Mouse (Mus musculus): ENCODE measurements at regions not wholly inside any gene's neighbourhood (a gene's known extent, or its start where the extent isn't known, plus 50 kb on each side); places are given as distances from the start of the nearest gene placed in this dataset.
A peak's percentile ranks its signal among the peaks of the same experiment; 100 is the strongest.

DNA sequence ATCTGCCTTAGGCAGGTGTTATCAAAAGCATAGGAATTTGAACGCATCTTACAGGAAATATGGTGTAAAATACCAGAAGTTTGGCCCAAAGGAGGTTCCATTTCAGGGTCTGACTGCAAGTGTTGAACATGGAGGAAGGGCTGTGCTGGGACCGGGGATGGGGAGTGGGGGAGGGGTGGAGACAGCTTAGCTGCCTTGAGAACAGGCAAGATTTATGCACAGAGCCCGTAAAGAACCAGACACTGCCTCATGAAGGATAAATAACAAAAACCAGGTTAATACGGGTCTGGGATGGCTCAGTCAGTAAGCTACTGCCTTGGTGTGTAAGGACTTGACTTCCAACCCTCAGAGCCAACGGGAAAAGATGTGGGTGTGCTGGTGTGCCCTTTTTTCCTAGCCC lies 91.1 kb downstream of the 3110018I06Rik start:
- no peak for DNase-seq (ENCODE audit: low spot score)
- Histone ChIP-seq H3K27ac (replicated peaks; ENCODE audit: low read depth, low read length) (no peak overlapping the region), H3K27me3 (ENCODE audit: control insufficient read depth, insufficient read depth, low read length) (no peaks in the 10 kb centered on the region), H3K9me3 (replicated peaks; ENCODE audit: control insufficient read depth, low read length) (no peaks in the 10 kb centered on the region), H3K4me3 (ENCODE audit: low read depth, low read length) (no peak overlapping the region), H3K36me3 (replicated peaks; ENCODE audit: control insufficient read depth, insufficient read depth, low read depth, low read length) (no peaks in the 10 kb centered on the region), H3K4me2 (ENCODE audit: low read depth, low read length) (no peak overlapping the region), H3K4me1 (ENCODE audit: control insufficient read depth, insufficient read depth, low read length) (no peaks in the 10 kb centered on the region), H3K9ac (replicated peaks; ENCODE audit: low read length) (no peak overlapping the region)
- 73% methylated on average over 5 of the region's 5 CpGs for WGBS
- ATAC-seq (replicated peaks; ENCODE audit: insufficient number of reproducible peaks, low FRiP score, low TSS enrichment, low read depth) = no peak

DNA sequence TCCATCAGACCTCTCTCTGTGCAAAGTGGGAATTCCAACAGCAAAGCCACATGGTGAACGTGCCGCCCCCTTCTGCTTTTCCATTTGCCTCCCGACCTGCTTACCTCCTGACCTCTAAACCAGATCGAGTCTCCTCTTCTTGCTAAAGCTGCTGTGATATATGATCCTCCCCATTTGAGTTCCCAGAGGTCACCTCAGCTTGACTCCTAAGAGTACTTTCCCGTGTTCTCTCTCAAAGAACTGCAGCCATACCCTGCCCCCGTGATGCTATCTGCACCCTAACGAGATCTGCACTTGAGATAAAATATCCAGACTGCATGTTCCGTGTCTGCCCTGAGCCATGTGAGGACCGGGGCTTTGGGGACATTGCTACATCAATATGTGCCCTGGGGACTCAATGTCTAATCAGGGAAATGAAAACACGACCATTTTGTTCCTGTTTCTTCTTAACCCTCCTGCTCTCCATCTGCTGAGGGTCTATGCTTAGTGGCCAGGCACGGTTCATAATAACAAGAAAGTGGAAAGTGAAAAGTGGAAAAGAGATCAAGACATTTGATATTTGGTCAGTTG lies 94.8 kb downstream of the 3110018I06Rik start:
- no peak overlapping the region for H3K4me3 ChIP-seq (ENCODE audit: low read depth, low read length)
- DNase-seq (ENCODE audit: low spot score) = peak; percentile 51
- H3K27ac ChIP-seq (replicated peaks; ENCODE audit: low read depth, low read length) = no peak overlapping the region
- no peaks in the 10 kb centered on the region for H3K4me1 ChIP-seq (ENCODE audit: control insufficient read depth, insufficient read depth, low read length)
- 13% methylated on average over 11 of the region's 11 CpGs for WGBS
- no peak overlapping the region for H3K9ac ChIP-seq (replicated peaks; ENCODE audit: low read length)
- H3K27me3 ChIP-seq (ENCODE audit: control insufficient read depth, insufficient read depth, low read length) = no peaks in the 10 kb centered on the region
- no peaks in the 10 kb centered on the region for H3K9me3 ChIP-seq (replicated peaks; ENCODE audit: control insufficient read depth, low read length)
- H3K36me3 ChIP-seq (replicated peaks; ENCODE audit: control insufficient read depth, insufficient read depth, low read depth, low read length) = no peaks in the 10 kb centered on the region
- H3K4me2 ChIP-seq (ENCODE audit: low read depth, low read length) = no peak overlapping the region
- ATAC-seq (replicated peaks; ENCODE audit: insufficient number of reproducible peaks, low FRiP score, low TSS enrichment, low read depth) = no peak

DNA sequence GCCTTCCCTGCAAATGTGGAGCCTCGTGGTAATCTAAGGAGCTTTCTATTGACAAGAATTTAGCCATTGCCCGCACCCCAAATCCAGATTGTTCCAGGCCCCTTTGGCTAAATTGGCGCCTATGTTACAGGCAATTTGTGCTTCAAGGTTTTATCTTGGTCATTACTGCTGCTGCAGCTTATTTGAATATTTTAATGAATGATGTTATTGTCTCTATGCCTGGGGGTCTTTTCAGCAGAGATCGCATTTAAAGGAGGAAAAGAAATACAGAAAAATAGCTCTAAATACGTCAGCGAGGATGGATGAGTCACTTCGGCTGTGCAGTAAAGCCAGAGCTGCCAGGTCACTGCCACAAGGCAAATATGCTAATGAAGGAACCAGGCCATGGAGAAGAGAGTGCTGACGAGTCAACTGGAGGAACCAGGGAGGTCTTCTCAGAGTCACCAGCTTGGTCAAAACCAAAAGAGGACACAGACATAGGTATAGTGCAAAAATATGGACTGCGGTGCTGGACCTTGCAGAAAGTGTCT lies 97.3 kb downstream of the 3110018I06Rik start:
- Histone ChIP-seq H3K9me3 (replicated peaks; ENCODE audit: control insufficient read depth, low read length) (no peaks in the 10 kb centered on the region), H3K4me1 (ENCODE audit: control insufficient read depth, insufficient read depth, low read length) (no peaks in the 10 kb centered on the region), H3K27ac (replicated peaks; ENCODE audit: low read depth, low read length) (no peak overlapping the region), H3K9ac (replicated peaks; ENCODE audit: low read length) (no peak overlapping the region), H3K4me2 (ENCODE audit: low read depth, low read length) (no peak overlapping the region), H3K4me3 (ENCODE audit: low read depth, low read length) (no peak overlapping the region), H3K36me3 (replicated peaks; ENCODE audit: control insufficient read depth, insufficient read depth, low read depth, low read length) (no peaks in the 10 kb centered on the region), H3K27me3 (ENCODE audit: control insufficient read depth, insufficient read depth, low read length) (no peaks in the 10 kb centered on the region)
- WGBS = 65% methylated on average over 9 of the region's 9 CpGs
- DNase-seq (ENCODE audit: low spot score) = no peak
- ATAC-seq (replicated peaks; ENCODE audit: insufficient number of reproducible peaks, low FRiP score, low TSS enrichment, low read depth) = no peak

DNA sequence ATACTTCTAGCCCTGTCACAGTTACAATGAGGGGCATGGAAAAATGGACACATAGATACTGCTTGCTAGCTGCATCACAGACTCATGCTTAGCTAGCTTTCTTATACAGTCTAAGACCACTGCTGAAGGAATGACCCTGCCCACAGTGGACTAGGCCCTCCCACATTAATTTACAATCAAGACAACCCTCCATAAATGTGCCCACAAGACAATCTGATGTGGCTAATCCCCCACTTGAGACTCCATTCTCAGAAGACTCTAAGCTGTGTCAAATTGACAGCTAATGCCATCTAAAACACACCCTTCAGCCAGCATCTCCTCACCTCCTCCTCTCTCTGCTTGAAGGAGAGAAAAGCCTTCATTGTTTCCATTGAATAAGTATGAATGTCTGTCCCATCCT lies 107.8 kb downstream of the 3110018I06Rik start:
- DNase-seq (ENCODE audit: low spot score) (no peak), ATAC-seq (replicated peaks; ENCODE audit: insufficient number of reproducible peaks, low FRiP score, low TSS enrichment, low read depth) (no peak)
- no peaks in the 10 kb centered on the region for H3K27me3 ChIP-seq (ENCODE audit: control insufficient read depth, insufficient read depth, low read length)
- no peaks in the 10 kb centered on the region for H3K4me1 ChIP-seq (ENCODE audit: control insufficient read depth, insufficient read depth, low read length)
- H3K9me3 ChIP-seq (replicated peaks; ENCODE audit: control insufficient read depth, low read length) = no peaks in the 10 kb centered on the region
- H3K4me3 ChIP-seq (ENCODE audit: low read depth, low read length) = no peak overlapping the region
- H3K36me3 ChIP-seq (replicated peaks; ENCODE audit: control insufficient read depth, insufficient read depth, low read depth, low read length) = no peaks in the 10 kb centered on the region
- H3K27ac ChIP-seq (replicated peaks; ENCODE audit: low read depth, low read length) = no peak overlapping the region
- H3K9ac ChIP-seq (replicated peaks; ENCODE audit: low read length) = no peak overlapping the region
- no peak overlapping the region for H3K4me2 ChIP-seq (ENCODE audit: low read depth, low read length)

DNA sequence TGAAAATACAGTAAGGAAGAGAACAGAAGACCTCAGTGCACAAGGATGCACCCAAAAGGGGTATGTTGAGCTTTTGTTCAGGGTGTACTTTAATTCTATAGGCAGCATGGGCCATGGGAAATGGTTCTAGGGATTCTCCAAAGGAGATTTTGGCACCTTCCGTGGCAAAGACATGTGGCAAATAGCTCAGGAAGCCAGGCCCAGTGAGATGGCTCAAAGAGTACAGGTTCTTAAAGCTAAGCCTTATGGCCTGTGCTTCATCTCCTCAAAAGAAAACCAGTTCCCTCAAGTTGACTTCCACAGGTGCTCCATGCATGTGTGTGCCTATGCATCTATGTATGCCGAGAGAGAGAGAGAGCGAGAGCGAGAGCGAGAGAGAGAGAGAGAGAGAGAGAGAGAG lies 112.1 kb downstream of the 3110018I06Rik start:
- Histone ChIP-seq H3K36me3 (replicated peaks; ENCODE audit: control insufficient read depth, insufficient read depth, low read depth, low read length) (no peaks in the 10 kb centered on the region), H3K27me3 (ENCODE audit: control insufficient read depth, insufficient read depth, low read length) (no peaks in the 10 kb centered on the region), H3K4me2 (ENCODE audit: low read depth, low read length) (no peak overlapping the region), H3K9me3 (replicated peaks; ENCODE audit: control insufficient read depth, low read length) (no peaks in the 10 kb centered on the region), H3K4me3 (ENCODE audit: low read depth, low read length) (no peak overlapping the region), H3K9ac (replicated peaks; ENCODE audit: low read length) (no peak overlapping the region), H3K4me1 (ENCODE audit: control insufficient read depth, insufficient read depth, low read length) (no peaks in the 10 kb centered on the region), H3K27ac (replicated peaks; ENCODE audit: low read depth, low read length) (no peak overlapping the region)
- ATAC-seq (replicated peaks; ENCODE audit: insufficient number of reproducible peaks, low FRiP score, low TSS enrichment, low read depth) (no peak), DNase-seq (ENCODE audit: low spot score) (no peak)
- WGBS = 97% methylated on average over 5 of the region's 5 CpGs

DNA sequence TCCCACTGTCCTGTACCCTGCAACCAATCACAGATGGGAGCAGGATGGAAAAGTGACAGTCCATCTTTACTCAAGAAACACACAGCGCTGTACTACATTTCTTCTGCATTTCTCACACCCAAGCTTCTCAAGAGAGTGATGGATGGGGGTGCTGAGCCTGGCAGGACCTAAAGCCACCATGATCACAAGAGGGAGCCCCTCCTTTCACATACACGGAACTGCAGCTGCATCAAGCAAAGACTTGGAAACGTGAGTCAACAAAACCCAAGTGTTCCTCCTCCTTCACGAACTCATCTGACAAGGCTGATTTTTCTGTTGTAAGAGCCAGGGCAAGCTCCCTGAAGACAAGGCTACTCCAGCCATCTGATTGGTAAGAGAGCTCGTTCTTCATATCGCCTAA lies 120.5 kb downstream of the 3110018I06Rik start:
- Histone ChIP-seq H3K27me3 (ENCODE audit: control insufficient read depth, insufficient read depth, low read length) (no peaks in the 10 kb centered on the region), H3K4me1 (ENCODE audit: control insufficient read depth, insufficient read depth, low read length) (no peaks in the 10 kb centered on the region), H3K4me3 (ENCODE audit: low read depth, low read length) (no peak overlapping the region), H3K9me3 (replicated peaks; ENCODE audit: control insufficient read depth, low read length) (no peaks in the 10 kb centered on the region), H3K27ac (replicated peaks; ENCODE audit: low read depth, low read length) (no peak overlapping the region), H3K4me2 (ENCODE audit: low read depth, low read length) (no peak overlapping the region), H3K36me3 (replicated peaks; ENCODE audit: control insufficient read depth, insufficient read depth, low read depth, low read length) (no peaks in the 10 kb centered on the region), H3K9ac (replicated peaks; ENCODE audit: low read length) (no peak overlapping the region)
- 82% methylated on average over 6 of the region's 6 CpGs for WGBS
- DNase-seq (ENCODE audit: low spot score) (no peak), ATAC-seq (replicated peaks; ENCODE audit: insufficient number of reproducible peaks, low FRiP score, low TSS enrichment, low read depth) (no peak)

DNA sequence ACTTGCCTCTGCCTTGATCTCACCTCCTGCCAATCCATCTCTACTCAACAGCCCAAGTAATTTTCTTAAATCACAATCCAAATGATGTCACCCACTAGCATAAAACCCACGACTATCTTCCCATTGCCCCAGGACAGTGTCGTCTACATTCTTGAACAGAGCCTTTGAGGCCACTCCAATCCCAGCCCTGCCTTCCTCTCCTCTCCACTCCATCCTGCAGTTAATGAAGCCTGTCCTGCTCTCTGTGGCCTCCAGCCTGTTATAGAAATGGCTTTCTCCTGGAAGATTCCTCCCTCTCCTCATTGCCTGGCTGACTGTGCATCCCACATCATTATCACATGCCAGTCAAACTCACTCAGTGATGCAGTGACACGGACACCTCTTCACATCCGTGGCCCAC lies 121.6 kb downstream of the 3110018I06Rik start:
- Histone ChIP-seq H3K4me2 (ENCODE audit: low read depth, low read length) (no peak overlapping the region), H3K4me3 (ENCODE audit: low read depth, low read length) (no peak overlapping the region), H3K9me3 (replicated peaks; ENCODE audit: control insufficient read depth, low read length) (no peaks in the 10 kb centered on the region), H3K27me3 (ENCODE audit: control insufficient read depth, insufficient read depth, low read length) (no peaks in the 10 kb centered on the region), H3K27ac (replicated peaks; ENCODE audit: low read depth, low read length) (no peak overlapping the region), H3K9ac (replicated peaks; ENCODE audit: low read length) (no peak overlapping the region), H3K4me1 (ENCODE audit: control insufficient read depth, insufficient read depth, low read length) (no peaks in the 10 kb centered on the region), H3K36me3 (replicated peaks; ENCODE audit: control insufficient read depth, insufficient read depth, low read depth, low read length) (no peaks in the 10 kb centered on the region)
- 85% methylated on average over 4 of the region's 4 CpGs for WGBS
- no peak for DNase-seq (ENCODE audit: low spot score)
- ATAC-seq (replicated peaks; ENCODE audit: insufficient number of reproducible peaks, low FRiP score, low TSS enrichment, low read depth) = no peak

DNA sequence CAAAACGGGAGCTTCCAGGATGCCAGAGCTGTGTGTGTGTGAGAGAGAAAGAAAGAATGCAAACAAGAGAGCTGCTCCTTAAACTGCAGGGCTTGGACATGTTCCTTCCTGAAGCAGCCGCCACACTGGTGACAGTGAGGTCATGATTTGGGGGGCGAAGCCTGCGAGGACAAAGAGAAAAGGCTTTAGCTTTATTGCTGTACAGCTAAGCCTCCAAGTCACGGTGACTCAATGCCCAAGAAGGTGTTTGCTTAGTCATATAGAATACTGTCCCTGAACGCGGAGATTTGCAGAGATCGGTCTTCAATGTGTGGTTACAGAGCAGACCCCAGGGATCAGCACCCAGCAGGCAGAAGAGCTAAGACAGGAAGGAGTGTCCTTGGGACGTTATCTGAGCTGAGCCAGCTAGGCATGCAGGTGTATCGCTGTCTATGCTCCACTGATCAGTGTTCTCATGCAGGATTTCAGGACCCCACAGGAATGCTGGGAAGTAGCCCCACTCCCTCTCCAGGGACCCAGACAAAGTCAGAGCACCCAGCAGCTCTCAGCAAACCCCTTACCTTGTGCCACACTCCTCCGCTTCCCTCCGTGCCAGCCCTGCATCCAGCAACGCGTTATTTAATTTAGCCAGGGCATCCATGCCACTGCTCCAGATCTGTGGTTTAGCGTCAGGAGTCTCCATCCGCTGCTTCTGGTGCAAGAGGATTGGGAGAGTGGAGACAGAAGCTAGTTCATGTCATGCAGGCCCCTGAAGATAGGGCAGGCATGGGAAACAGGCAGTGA lies 129.0 kb downstream of the 3110018I06Rik start:
- Histone ChIP-seq H3K4me3 (ENCODE audit: low read depth, low read length) (no peak overlapping the region), H3K27me3 (ENCODE audit: control insufficient read depth, insufficient read depth, low read length) (no peaks in the 10 kb centered on the region), H3K9ac (replicated peaks; ENCODE audit: low read length) (no peak overlapping the region), H3K9me3 (replicated peaks; ENCODE audit: control insufficient read depth, low read length) (no peaks in the 10 kb centered on the region), H3K4me1 (ENCODE audit: control insufficient read depth, insufficient read depth, low read length) (no peaks in the 10 kb centered on the region), H3K4me2 (ENCODE audit: low read depth, low read length) (no peak overlapping the region), H3K27ac (replicated peaks; ENCODE audit: low read depth, low read length) (no peak overlapping the region), H3K36me3 (replicated peaks; ENCODE audit: control insufficient read depth, insufficient read depth, low read depth, low read length) (no peaks in the 10 kb centered on the region)
- 76% methylated on average over 16 of the region's 16 CpGs for WGBS
- DNase-seq (ENCODE audit: low spot score) (no peak), ATAC-seq (replicated peaks; ENCODE audit: insufficient number of reproducible peaks, low FRiP score, low TSS enrichment, low read depth) (no peak)

Data from embryonic facial prominence, embryonic 11.5 days (tissue).